Mouse (Mus musculus) right cerebral cortex, adult 18-20 months (tissue): Measurements from ENCODE around the gene Map3k14.

Experiments
- DNase-seq: peaks from one replicate; pipeline ENCODE4 v3.0.0; 2022; ENCODE audit warnings: mixed read lengths

Gene Map3k14

GRCm38 (mm10) chr11:103271979-103272378, 4.7 kb upstream of the Map3k14 start:
- DNase-seq = no peak

GRCm38 (mm10) chr11:103269426-103269825, 2.2 kb upstream of the Map3k14 start:
- DNase-seq = no peak

GRCm38 (mm10) chr11:103268905-103269304, 1.6 kb upstream of the Map3k14 start:
- no peak for DNase-seq

GRCm38 (mm10) chr11:103268350-103268749, 1.1 kb upstream of the Map3k14 start:
- no peak for DNase-seq

- no peak for DNase-seq
These were observed 435 bp downstream of the Map3k14 start for GRCm38 (mm10) chr11:103266729-103267345.

GRCm38 (mm10) chr11:103265856-103266255, 1.4 kb downstream of the Map3k14 start:
- no peak for DNase-seq

- DNase-seq = no peak
These were observed 2.1 kb downstream of the Map3k14 start for GRCm38 (mm10) chr11:103265211-103265610.

GRCm38 (mm10) chr11:103264427-103265005, 2.8 kb downstream of the Map3k14 start:
- DNase-seq = no peak

- DNase-seq = no peak
These were observed 3.7 kb downstream of the Map3k14 start for GRCm38 (mm10) chr11:103263551-103263950.

GRCm38 (mm10) chr11:103262412-103263267, 4.6 kb downstream of the Map3k14 start:
- DNase-seq = no peak

- no peak for DNase-seq
These were observed 5.4 kb downstream of the Map3k14 start for GRCm38 (mm10) chr11:103261671-103262411.

- no peak for DNase-seq
These were observed 6.6 kb downstream of the Map3k14 start for GRCm38 (mm10) chr11:103260515-103261192.

- DNase-seq = no peak
These were observed 7.2 kb downstream of the Map3k14 start for GRCm38 (mm10) chr11:103260034-103260433.

GRCm38 (mm10) chr11:103257938-103258481, 9.3 kb downstream of the Map3k14 start:
- DNase-seq = no peak

GRCm38 (mm10) chr11:103253605-103254004, 13.7 kb downstream of the Map3k14 start:
- no peak for DNase-seq

GRCm38 (mm10) chr11:103252380-103252779, 14.9 kb downstream of the Map3k14 start:
- DNase-seq = no peak

GRCm38 (mm10) chr11:103250324-103250723, 16.9 kb downstream of the Map3k14 start:
- no peak for DNase-seq

GRCm38 (mm10) chr11:103249509-103249908, 17.8 kb downstream of the Map3k14 start:
- no peak for DNase-seq

- no peak for DNase-seq
These were observed 18.4 kb downstream of the Map3k14 start for GRCm38 (mm10) chr11:103248837-103249236.

- peak; percentile 86 for DNase-seq
These were observed 19.6 kb downstream of the Map3k14 start for GRCm38 (mm10) chr11:103247504-103248177.

GRCm38 (mm10) chr11:103246731-103247290, 20.5 kb downstream of the Map3k14 start:
- no peak for DNase-seq
